Mouse (Mus musculus) intestine, postnatal 0 days (tissue): ENCODE data around the gene Enah. TPM values are rescaled to one million over a fixed set of nuclear protein-coding genes. Genes with fewer than 3 reads are reported as not detected.
A peak's percentile ranks its signal among the peaks of the same experiment; 100 is the strongest.

ENCODE experiments used
- ATAC-seq: fragments of 200-750 bp; cut with Nextera tagmentation; 2 replicates; pipeline ENCODE4 v1.8.0; 2017; ENCODE audit warnings: mild to moderate bottlenecking, moderate TSS enrichment, moderate library complexity
- H3K27ac ChIP-seq: fragments of 300-500 bp; sonication (generic); 2 replicates; pipeline ENCODE4 v1.5.1; 2014; ENCODE audit warnings: mild to moderate bottlenecking, low read depth, low read length, moderate library complexity
- H3K27me3 ChIP-seq: fragments of 300-500 bp; sonication (generic); replicated peaks from 2 replicates; pipeline ENCODE4 v1.6.1; 2014; ENCODE audit warnings: low read length, mixed read lengths; ENCODE audit not compliant: control insufficient read depth, insufficient read depth
- H3K36me3 ChIP-seq: fragments of 300-500 bp; sonication (generic); 2 replicates; pipeline ENCODE4 v1.6.1; 2014; ENCODE audit warnings: mild to moderate bottlenecking, moderate library complexity; ENCODE audit not compliant: control insufficient read depth, insufficient read depth
- H3K4me1 ChIP-seq: fragments of 300-500 bp; sonication (generic); replicated peaks from 2 replicates; pipeline ENCODE4 v1.6.1; 2014; ENCODE audit warnings: antibody characterized with exemption, low read length, mixed read lengths; ENCODE audit not compliant: control insufficient read depth, insufficient read depth
- H3K4me2 ChIP-seq: fragments of 300-500 bp; sonication (generic); replicated peaks from 2 replicates; pipeline ENCODE4 v1.6.1; 2014; ENCODE audit warnings: low read depth, mild to moderate bottlenecking, moderate library complexity
- H3K4me3 ChIP-seq: fragments of 300-500 bp; sonication (generic); 2 replicates; pipeline ENCODE4 v1.5.1; 2014; ENCODE audit warnings: low read depth, low read length
- H3K9ac ChIP-seq: fragments of 300-500 bp; sonication (generic); 2 replicates; pipeline ENCODE4 v1.6.1; 2014; ENCODE audit warnings: mild to moderate bottlenecking, low read depth, low read length
- H3K9me3 ChIP-seq: fragments of 300-500 bp; sonication (generic); 2 replicates; pipeline ENCODE4 v1.6.1; 2016; ENCODE audit warnings: mixed run types; ENCODE audit not compliant: control insufficient read depth
- CTCF ChIP-seq: sonication (generic); IDR thresholded peaks from 2 replicates; pipeline ENCODE4 v1.5.1; 2016; ENCODE audit warnings: low read depth, mild to moderate bottlenecking, control low read depth, antibody characterized with exemption, moderate library complexity
- whole genome bisulfite sequencing: fragments of 180-500 bp; shearing (Covaris S2); extraction: QIAGEN DNeasy Blood & Tissue Kit; methylation state at CpG from one replicate; pipeline ENCODE4 v1.1.7; 2014; 5-methylcytosine and 5-hydroxymethylcytosine counted together
- polyA plus RNA-seq: library from polyadenylated mRNA; unstranded; fragments of >200 nt; fragmentation: Nextera tagmentation; extraction: Ambion mirVana; gene quantifications from 2 replicates; pipeline ENCODE4 v1.2.1, GENCODE M21; 2015

The Enah gene
- polyA plus RNA-seq, 1 experiment from 2014 or later, result 4.9 TPM

- Histone ChIP-seq H3K4me2 (no peak overlapping the region), H3K9ac (no peak overlapping the region), H3K27ac (no peak overlapping the region), H3K9me3 (no peaks in the 10 kb centered on the region), H3K4me1 (no peaks in the 10 kb centered on the region), H3K27me3 (no peaks in the 10 kb centered on the region), H3K4me3 (no peak overlapping the region), H3K36me3 (no peaks in the 10 kb centered on the region)
- no peak for TF ChIP-seq CTCF
- no peak for ATAC-seq
- WGBS, result 59% methylated on average over 5 of the region's 5 CpGs
Measured at GRCm38 (mm10) chr1:182029989-182030649, 10.3 kb upstream of the Enah start.

- 74% methylated on average over 25 of the region's 25 CpGs for WGBS
- no peak overlapping the region for H3K4me3 ChIP-seq
- no peak overlapping the region for H3K9ac ChIP-seq
- no peaks in the 10 kb centered on the region for H3K36me3 ChIP-seq
- H3K9me3 ChIP-seq, result no peaks in the 10 kb centered on the region
- no peaks in the 10 kb centered on the region for H3K27me3 ChIP-seq
- TF ChIP-seq CTCF, result no peak
- no peak overlapping the region for H3K27ac ChIP-seq
- no peak overlapping the region for H3K4me2 ChIP-seq
- no peaks in the 10 kb centered on the region for H3K4me1 ChIP-seq
- ATAC-seq, result no peak
Measured at GRCm38 (mm10) chr1:182028231-182029210, 8.7 kb upstream of the Enah start.

- H3K4me1 ChIP-seq, result no peaks in the 10 kb centered on the region
- no peak overlapping the region for H3K27ac ChIP-seq
- no peaks in the 10 kb centered on the region for H3K36me3 ChIP-seq
- H3K9ac ChIP-seq, result no peak overlapping the region
- no peak for TF ChIP-seq CTCF
- ATAC-seq, result no peak
- H3K4me3 ChIP-seq, result no peak overlapping the region
- no peaks in the 10 kb centered on the region for H3K9me3 ChIP-seq
- no peaks in the 10 kb centered on the region for H3K27me3 ChIP-seq
- WGBS, result 72% methylated on average over 9 of the region's 9 CpGs
- H3K4me2 ChIP-seq, result no peak overlapping the region
Measured at GRCm38 (mm10) chr1:182027426-182027979, 7.7 kb upstream of the Enah start.

- Histone ChIP-seq H3K4me1 (no peaks in the 10 kb centered on the region), H3K4me3 (no peak overlapping the region), H3K27me3 (no peaks in the 10 kb centered on the region), H3K4me2 (no peak overlapping the region), H3K36me3 (no peaks in the 10 kb centered on the region), H3K9me3 (no peaks in the 10 kb centered on the region), H3K9ac (no peak overlapping the region), H3K27ac (peak overlapping the region; percentile 41; the same call in 1 of the 2 replicates)
- WGBS, result 89% methylated on average over 5 of the region's 5 CpGs
- TF ChIP-seq CTCF, result no peak
- no peak for ATAC-seq
Measured at GRCm38 (mm10) chr1:182026821-182027220, 7.0 kb upstream of the Enah start.

GRCm38 (mm10) chr1:182026120-182026519, 6.3 kb upstream of the Enah start:
- Histone ChIP-seq H3K27ac (no peak overlapping the region), H3K9me3 (no peaks in the 10 kb centered on the region), H3K27me3 (no peaks in the 10 kb centered on the region), H3K4me3 (no peak overlapping the region), H3K9ac (no peak overlapping the region), H3K36me3 (no peaks in the 10 kb centered on the region), H3K4me1 (0 out of 2 replicates have a peak, but pooled peaks cover under 1% of the 10 kb centered on the region), H3K4me2 (no peak overlapping the region)
- no peak for TF ChIP-seq CTCF
- 65% methylated on average over 7 of the region's 7 CpGs for WGBS
- ATAC-seq, result no peak

- no peak overlapping the region for H3K4me2 ChIP-seq
- H3K9me3 ChIP-seq, result no peaks in the 10 kb centered on the region
- no peak overlapping the region for H3K4me3 ChIP-seq
- peaks cover 9% of the 10 kb centered on the region; the same call in 1 of the 2 replicates for H3K27me3 ChIP-seq
- H3K9ac ChIP-seq, result no peak overlapping the region
- WGBS, result 66% methylated on average over 6 of the region's 6 CpGs
- no peak overlapping the region for H3K27ac ChIP-seq
- ATAC-seq, result no peak
- no peak for TF ChIP-seq CTCF
- 0 out of 2 replicates have a peak, but pooled peaks cover 3% of the 10 kb centered on the region for H3K4me1 ChIP-seq
- H3K36me3 ChIP-seq, result no peaks in the 10 kb centered on the region
Measured at GRCm38 (mm10) chr1:182021691-182022299, 2.0 kb upstream of the Enah start.
